Mouse (Mus musculus) ES-E14 (cell line): ENCODE measurements around the gene Adh4. TPM values are rescaled to one million over a fixed set of nuclear protein-coding genes. Genes with fewer than 3 reads are reported as not detected.
"Not testable (repeated sequence)": the region's sequence is repeated elsewhere in the genome, so short reads cannot be mapped to it uniquely, and the experiment has no call there.

Source experiments
- DNase-seq: peaks from one replicate; pipeline ENCODE4 v3.0.0-alpha.2; 2013; ENCODE audit warnings: low read depth, low spot score
- H3K27ac ChIP-seq: 2 replicates; pipeline ENCODE4 v1.5.1; 2012; ENCODE audit warnings: low read depth, mild to moderate bottlenecking, low read length, moderate library complexity, mixed read lengths; ENCODE audit not compliant: poor library complexity, insufficient read depth, severe bottlenecking
- H3K36me3 ChIP-seq: 2 replicates; pipeline ENCODE4 v1.6.1; 2012; ENCODE audit warnings: mild to moderate bottlenecking, low read length, moderate library complexity, mixed read lengths; ENCODE audit not compliant: control insufficient read depth, poor library complexity, insufficient read depth, severe bottlenecking
- H3K4me1 ChIP-seq, 2 experiments: fragments of 150-350 bp in 1 of 2; sonication (generic) in 1 of 2; 2 replicates each; pipeline ENCODE4 v1.6.1; 2012; ENCODE audit warnings: low read length in 2 of 2, mild to moderate bottlenecking in 1 of 2, mixed read lengths in 1 of 2; ENCODE audit not compliant: control insufficient read depth in 2 of 2, insufficient read depth in 2 of 2, poor library complexity in 1 of 2
- H3K4me3 ChIP-seq, 2 experiments: fragments of 150-350 bp in 1 of 2; sonication (generic) in 1 of 2; 2 replicates each; pipeline ENCODE4 v1.5.1; 2012; ENCODE audit warnings: low read length in 2 of 2, low read depth in 1 of 2, mild to moderate bottlenecking in 1 of 2, mixed read lengths in 1 of 2; ENCODE audit not compliant: insufficient read depth in 1 of 2, poor library complexity in 1 of 2, severe bottlenecking in 1 of 2
- H3K9ac ChIP-seq: 2 replicates; pipeline ENCODE4 v1.6.1; 2012; ENCODE audit warnings: low read depth, mild to moderate bottlenecking, low read length, mixed read lengths; ENCODE audit not compliant: poor library complexity, insufficient read depth, severe bottlenecking
- H3K9me3 ChIP-seq: fragments of 150-350 bp; sonication (generic); 2 replicates; pipeline ENCODE4 v1.6.1; 2012; ENCODE audit warnings: low read depth, mild to moderate bottlenecking, low read length; ENCODE audit not compliant: control insufficient read depth, insufficient read depth
- CHD2 ChIP-seq: IDR thresholded peaks from 2 replicates; pipeline ENCODE4 v1.6.1; 2014; ENCODE audit warnings: mild to moderate bottlenecking, low read depth, low read length, inconsistent platforms
- HCFC1 ChIP-seq: IDR thresholded peaks from 2 replicates; pipeline ENCODE4 v1.6.1; 2012; ENCODE audit warnings: low read length, inconsistent platforms, borderline replicate concordance; ENCODE audit not compliant: insufficient read depth
- MAFK ChIP-seq: IDR thresholded peaks from 2 replicates; pipeline ENCODE4 v1.6.1; 2014; ENCODE audit warnings: mild to moderate bottlenecking, low read depth, low read length, inconsistent platforms; ENCODE audit not compliant: insufficient read depth
- ZC3H11A ChIP-seq: IDR thresholded peaks from 2 replicates; pipeline ENCODE4 v1.6.1; 2012; ENCODE audit warnings: low read depth, mild to moderate bottlenecking, inconsistent platforms, low read length, borderline replicate concordance
- ZNF384 ChIP-seq: IDR thresholded peaks from 2 replicates; pipeline ENCODE4 v1.6.1; 2012; ENCODE audit warnings: low read depth, low read length, inconsistent platforms
- in situ Hi-C, 2 experiments: fragments of 600-800 bp; cut with MboI; formaldehyde crosslinking; loops; one replicate each; pipeline ENCODE4 v1.15.1; 2025; ENCODE audit warnings: low sequenced_read_pairs in 2 of 2, inconsistent platforms in 1 of 2; ENCODE audit not compliant: unreplicated experiment in 2 of 2
- total RNA-seq: library from RNA; depleted of rRNA; stranded (reverse); fragments of 300-350 nt; gene quantifications from 2 replicates; pipeline ENCODE4 v1.2.3, GENCODE M21; 2012; rRNA removed

Adh4 gene
- total RNA-seq: 0.48 and 0.98 TPM in 2 replicates

DNA sequence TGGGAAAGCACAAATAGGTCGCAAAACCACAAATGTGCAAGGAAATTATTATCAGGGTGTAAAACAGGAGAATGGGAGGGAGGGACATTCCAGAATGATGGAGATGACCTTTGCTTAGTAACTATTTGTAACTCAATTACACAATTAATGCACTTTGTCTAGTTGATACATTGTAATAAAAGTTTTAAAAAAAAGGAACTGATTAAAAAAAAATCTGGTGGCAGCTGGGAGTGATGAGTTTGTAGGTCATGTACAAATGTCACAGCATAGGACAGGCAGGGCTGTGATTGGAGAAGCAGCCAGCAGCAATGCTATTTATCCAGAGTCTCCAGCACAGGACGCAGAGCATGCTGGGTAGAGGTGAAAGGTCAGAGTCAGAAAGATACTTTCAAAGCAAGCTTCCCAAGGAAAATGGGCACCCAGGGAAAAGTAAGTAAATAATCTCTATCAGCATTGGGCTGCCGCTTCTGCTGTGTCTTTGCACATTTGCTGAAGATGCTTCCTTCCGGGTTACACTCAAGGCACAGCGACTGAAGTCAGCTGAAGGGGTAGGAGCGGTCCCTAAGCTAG lies at the start of gene Adh4:
Gene Adh4 (plus strand): TSS at position 346 of the 570 bp plus-strand sequence.
- Histone ChIP-seq H3K9ac (no peak within 1 kb of the TSS), H3K4me1 (no peaks in the 10 kb centered on the region), H3K27ac (no peak within 1 kb of the TSS), H3K9me3 (no peaks in the 10 kb centered on the region), H3K4me3 (no peak within 1 kb of the TSS), H3K36me3 (no peaks in the 10 kb centered on the region)
- no peak for TF ChIP-seq MAFK
- no peak for TF ChIP-seq HCFC1
- no peak for TF ChIP-seq ZC3H11A
- no peak for TF ChIP-seq CHD2
- no peak for TF ChIP-seq ZNF384
- in situ Hi-C loops: no loop called here
- no peak for DNase-seq

DNA sequence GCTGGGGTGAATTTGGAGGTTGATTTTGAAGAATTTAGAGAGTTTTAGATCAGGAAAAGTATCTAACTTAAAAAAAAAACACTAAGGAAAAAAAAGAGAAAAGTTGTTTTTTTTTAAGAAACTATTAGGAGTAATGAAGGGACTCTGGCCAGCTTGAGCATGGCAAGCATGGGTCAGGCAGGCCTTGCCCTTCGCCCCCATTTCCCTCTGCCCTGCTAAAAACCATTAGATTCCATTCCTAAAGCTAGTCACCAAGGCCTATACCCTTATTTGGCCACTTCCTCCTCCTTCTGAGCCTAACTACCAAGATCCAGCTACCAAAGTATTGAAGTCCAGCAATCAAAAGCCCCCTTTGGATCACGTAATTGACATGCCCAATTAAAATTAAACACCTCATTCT lies 49.1 kb upstream of the Adh4 start:
- in situ Hi-C loops: no loop called here
- no peak for TF ChIP-seq ZC3H11A
- no peak for TF ChIP-seq HCFC1
- TF ChIP-seq ZNF384: no peak
- no peak for TF ChIP-seq CHD2
- no peak for TF ChIP-seq MAFK
- Histone ChIP-seq H3K4me3 (no peak overlapping the region), H3K27ac (no peak overlapping the region), H3K4me1 (no peaks in the 10 kb centered on the region), H3K36me3 (no peaks in the 10 kb centered on the region), H3K9me3 (no peaks in the 10 kb centered on the region), H3K9ac (no peak overlapping the region)
- DNase-seq: no peak

DNA sequence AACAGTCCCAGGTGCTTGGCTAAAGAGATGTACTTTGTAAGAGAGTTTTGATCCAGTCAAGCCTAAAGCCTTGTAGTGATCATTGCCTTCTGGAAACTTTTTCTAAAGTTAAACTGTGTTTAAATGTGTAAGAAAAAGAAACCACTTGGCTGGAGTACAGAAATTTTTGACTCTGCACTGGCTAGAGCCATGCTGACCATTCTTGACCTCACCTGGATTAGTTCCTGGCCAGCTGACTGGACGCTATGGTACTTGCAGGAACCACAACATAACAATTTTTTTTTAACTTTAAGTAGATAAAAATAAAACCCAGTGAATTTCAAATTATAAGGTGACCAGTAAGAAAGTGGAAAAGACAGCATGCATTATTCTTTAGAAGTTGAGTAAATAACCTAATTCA lies 45.7 kb upstream of the Adh4 start:
- no peak overlapping the region for H3K4me3 ChIP-seq
- no peak for DNase-seq
- H3K36me3 ChIP-seq: no peaks in the 10 kb centered on the region
- no peak for TF ChIP-seq ZC3H11A
- no peak for TF ChIP-seq CHD2
- no peak for TF ChIP-seq MAFK
- no peaks in the 10 kb centered on the region for H3K9me3 ChIP-seq
- in situ Hi-C loops: no loop called here
- H3K4me1 ChIP-seq: no peaks in the 10 kb centered on the region
- H3K9ac ChIP-seq: no peak overlapping the region
- no peak overlapping the region for H3K27ac ChIP-seq

DNA sequence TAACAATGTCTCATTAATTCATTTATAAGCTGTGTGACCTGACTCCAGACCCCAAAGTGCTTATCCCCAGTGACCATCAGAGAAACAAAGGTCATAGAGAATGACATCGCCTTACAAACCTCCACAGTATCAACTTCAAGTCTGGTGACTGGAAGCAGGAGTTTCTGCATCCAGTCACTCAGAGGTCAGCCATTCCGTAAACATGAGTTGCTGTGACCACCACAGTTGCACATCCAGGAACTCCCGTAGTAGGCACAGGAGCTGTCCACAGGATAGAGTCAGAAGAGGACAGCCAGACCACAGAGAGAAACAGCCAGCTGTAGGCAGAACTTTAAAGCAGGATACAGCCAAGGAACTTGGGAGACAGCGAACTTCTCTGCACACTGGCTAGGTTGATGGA lies 45.0 kb upstream of the Adh4 start:
- H3K36me3 ChIP-seq, H3K9ac ChIP-seq, H3K4me1 ChIP-seq, DNase-seq, H3K9me3 ChIP-seq, H3K27ac ChIP-seq, H3K4me3 ChIP-seq, in situ Hi-C loops: not testable (repeated sequence)

DNA sequence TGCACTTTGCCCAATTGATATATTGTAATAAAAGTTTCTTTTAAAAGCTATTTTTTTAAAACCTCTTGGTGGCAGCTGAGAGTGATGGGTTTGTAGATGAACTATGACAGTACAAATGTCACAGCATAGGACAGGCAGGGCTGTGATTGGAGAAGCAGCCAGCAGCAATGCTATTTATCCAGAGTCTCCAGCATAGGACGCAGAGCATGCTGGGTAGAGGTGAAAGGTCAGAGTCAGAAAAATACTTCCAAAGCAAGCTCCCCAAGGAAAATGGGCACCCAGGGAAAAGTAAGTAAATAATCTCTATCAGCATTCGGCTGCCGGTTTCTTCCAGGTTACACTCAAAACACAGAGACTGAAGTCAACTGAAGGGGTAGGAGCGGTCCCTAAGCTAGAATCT lies 41.3 kb upstream of the Adh4 start:
- DNase-seq: no peak
- H3K9me3 ChIP-seq: no peaks in the 10 kb centered on the region
- no peaks in the 10 kb centered on the region for H3K4me1 ChIP-seq
- in situ Hi-C loops: no loop called here
- H3K4me3 ChIP-seq: no peak overlapping the region
- no peak overlapping the region for H3K27ac ChIP-seq
- H3K9ac ChIP-seq: no peak overlapping the region
- H3K36me3 ChIP-seq: no peaks in the 10 kb centered on the region
- TF ChIP-seq CHD2: no peak
- TF ChIP-seq ZC3H11A: no peak
- no peak for TF ChIP-seq MAFK
- no peak for TF ChIP-seq HCFC1
- no peak for TF ChIP-seq ZNF384
